Mouse (Mus musculus) CD4-positive, CD25-positive, alpha-beta regulatory T cell, adult 4 months (primary cell): ENCODE data around the gene Clpsl2. TPM values are rescaled to one million over a fixed set of nuclear protein-coding genes. Genes with fewer than 3 reads are reported as not detected.

Source experiments
- ATAC-seq: one replicate; pipeline ENCODE4 v1.8.0; 2017
- polyA plus RNA-seq, 2 experiments: library from polyadenylated mRNA; unstranded; fragments of 100-300 nt; shearing (Covaris generic); gene quantifications; one replicate each; pipeline ENCODE4 v1.2.1; 2017

Gene Clpsl2
- polyA plus RNA-seq, 2 experiments from 2014 or later = not detected

GRCm38 (mm10) chr17:28560598-28560997 lies 11.4 kb downstream of the Clpsl2 start, which contains the start of gene Clps:
Gene Clps (minus strand): TSS chr17:28560766.
- no peak for ATAC-seq

DNA sequence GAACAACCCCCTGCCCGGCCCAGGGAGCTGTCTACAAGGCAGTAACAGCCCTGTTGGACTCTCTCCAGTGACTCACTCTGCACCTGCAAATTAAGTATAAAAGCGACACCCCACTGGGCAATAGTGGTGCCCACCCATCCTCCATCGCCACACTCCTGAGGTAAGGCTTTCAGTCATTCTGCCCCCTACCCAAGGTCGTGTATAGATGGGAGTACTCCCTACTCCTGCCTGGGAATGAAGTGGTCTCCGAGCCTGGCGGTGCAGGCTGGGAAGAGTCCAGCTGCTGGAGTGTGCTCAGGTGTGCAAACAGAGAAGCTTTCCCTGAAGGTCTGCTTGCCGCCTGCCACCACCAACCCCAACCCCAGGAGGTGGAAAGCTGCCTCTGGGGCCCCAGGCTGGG lies 12.4 kb downstream of the Clpsl2 start:
- ATAC-seq = no peak

DNA sequence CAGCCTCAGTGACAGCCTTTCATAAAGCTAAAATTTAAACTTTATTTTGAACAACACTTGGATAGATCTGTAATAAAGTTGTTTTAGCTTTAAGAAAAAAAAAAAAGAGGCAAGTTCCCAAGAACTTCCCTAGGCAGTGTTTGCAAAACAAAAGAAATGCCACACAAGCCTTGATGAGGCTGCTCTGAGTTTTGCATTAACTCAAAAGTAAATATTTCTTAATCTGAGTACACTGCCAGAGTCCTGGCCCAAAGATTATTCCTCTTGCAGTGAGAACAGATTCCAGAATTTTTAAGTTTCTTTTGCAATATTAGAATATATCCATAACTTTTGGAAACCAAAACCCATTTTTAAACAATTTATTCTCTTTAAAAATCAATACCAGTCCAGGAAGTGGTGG lies 16.0 kb downstream of the Clpsl2 start:
- no peak for ATAC-seq

DNA sequence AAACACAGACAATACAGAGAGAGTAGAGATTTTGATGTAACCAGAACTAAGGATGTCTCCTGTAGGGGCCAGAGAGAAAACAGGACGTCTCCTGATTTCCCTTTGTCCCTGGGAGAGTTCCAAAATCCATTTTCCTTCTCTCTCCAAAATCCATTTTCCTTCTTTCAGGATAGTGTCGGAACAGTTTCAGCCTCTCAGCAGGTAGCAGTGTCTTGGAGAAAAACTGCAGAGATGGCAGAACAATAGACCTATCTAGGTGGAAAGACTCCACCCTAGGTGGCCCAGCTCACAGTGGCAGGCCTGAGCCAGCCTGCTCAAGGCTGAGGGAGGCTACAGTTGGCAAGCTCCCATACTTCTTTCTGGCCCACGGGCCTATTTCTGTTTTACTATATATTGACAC lies 18.3 kb downstream of the Clpsl2 start:
- no peak for ATAC-seq

DNA sequence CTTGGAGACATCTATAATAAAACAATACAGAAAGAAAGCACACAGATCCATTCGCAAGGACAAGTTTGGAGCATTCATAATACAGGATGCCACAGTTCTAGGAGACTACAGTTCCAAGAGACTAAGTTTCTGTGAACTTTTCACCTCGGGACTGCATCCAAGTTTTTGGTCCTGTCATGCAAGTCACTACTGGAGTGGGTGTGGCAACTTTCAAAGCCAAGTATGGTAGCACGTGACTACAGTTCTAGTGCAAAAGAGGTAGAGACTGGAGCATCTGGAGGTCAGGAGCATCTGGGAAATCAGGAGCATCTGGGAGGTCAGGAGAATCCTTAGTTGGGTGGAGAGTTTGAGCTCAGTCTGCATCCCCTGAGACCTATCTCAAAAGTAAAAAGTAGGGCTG lies 22.7 kb downstream of the Clpsl2 start:
- no peak for ATAC-seq

- ATAC-seq = no peak
Observed at GRCm38 (mm10) chr17:28572521-28572920, 23.3 kb downstream of the Clpsl2 start.

DNA sequence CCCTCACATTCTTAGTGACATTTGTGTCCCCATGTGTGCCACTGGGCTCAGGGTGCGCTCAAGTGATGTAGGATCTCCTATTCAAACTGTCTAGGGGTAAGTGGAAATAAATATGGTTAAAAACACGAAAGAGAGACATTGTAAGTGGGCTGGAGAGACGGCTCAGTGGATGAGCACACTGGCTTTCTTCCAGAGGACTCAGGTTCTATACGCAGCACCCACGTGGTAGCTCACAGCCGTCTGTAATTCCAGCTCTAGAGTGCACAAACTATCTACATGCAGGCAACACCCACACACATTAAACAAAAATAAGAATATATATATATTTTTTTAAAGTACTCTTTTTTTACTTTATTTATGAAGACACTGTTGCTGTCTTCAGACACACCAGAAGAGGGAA lies 23.7 kb downstream of the Clpsl2 start:
- no peak for ATAC-seq

GRCm38 (mm10) chr17:28575244-28576125 lies 26.3 kb downstream of the Clpsl2 start, which contains the start of gene Lhfpl5:
Gene Lhfpl5 (plus strand): TSS chr17:28575641.
- ATAC-seq = peak; percentile 41

GRCm38 (mm10) chr17:28580396-28580795 lies 31.2 kb downstream of the Clpsl2 start:
- ATAC-seq = no peak

DNA sequence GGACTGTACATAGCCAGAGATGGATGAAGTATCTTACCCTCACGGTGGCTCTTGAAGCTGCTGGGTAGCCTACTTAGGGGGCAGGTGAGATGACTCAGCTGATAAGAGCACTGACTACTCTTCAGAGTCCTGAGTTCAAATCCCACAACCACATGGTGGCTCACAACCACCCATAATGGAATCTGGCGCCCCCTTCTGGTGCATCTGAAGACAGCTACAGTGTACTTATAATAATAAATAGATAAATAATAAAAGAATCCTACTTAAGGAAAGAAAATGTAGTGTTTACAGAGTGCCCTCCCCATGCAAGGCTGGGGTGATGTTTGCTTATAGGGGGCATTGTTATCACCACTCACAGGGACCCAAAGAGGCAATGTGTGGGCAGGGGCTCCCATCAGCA lies 31.8 kb downstream of the Clpsl2 start:
- no peak for ATAC-seq

- ATAC-seq = no peak
Observed at GRCm38 (mm10) chr17:28586509-28586908, 37.3 kb downstream of the Clpsl2 start.

- no peak for ATAC-seq
Observed at GRCm38 (mm10) chr17:28588591-28588990, 39.4 kb downstream of the Clpsl2 start.

- no peak for ATAC-seq
Observed at GRCm38 (mm10) chr17:28590596-28590995, 41.4 kb downstream of the Clpsl2 start.

- ATAC-seq = no peak
Observed at GRCm38 (mm10) chr17:28591476-28591875, 42.3 kb downstream of the Clpsl2 start.

GRCm38 (mm10) chr17:28592998-28593397 lies 43.8 kb downstream of the Clpsl2 start:
- ATAC-seq = no peak

DNA sequence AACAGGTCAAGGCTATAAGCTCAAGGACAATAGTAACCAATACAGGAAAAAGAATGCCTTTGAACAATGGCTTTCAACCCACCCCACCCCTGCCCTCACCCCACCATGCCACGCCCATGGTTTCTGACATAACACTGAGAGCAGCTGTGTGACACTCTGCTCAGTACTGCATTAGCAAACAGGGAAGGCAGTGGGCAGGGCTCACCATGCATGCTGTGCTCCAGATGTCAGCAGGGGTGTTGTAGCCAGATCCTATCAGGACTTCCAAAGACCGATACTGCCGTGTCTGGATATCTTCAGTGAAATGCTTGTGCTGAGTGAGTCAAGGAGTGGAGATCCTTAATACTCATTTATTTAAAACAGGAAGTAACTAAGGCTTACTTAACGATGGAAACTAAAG lies 44.8 kb downstream of the Clpsl2 start:
- ATAC-seq = no peak

GRCm38 (mm10) chr17:28600780-28601179 lies 51.6 kb downstream of the Clpsl2 start:
- ATAC-seq = no peak

- no peak for ATAC-seq
Observed at GRCm38 (mm10) chr17:28601557-28602250, 52.5 kb downstream of the Clpsl2 start.

Other genes with a start within 250 kb of the Clpsl2 start
- gene Fance, start 235.9 kb upstream of the Clpsl2 start, polyA plus RNA-seq = 1 to 10 TPM; 3.7 to 7.7 TPM
- 100 to 1,000 TPM; 798 to 811 TPM for gene Rpl10a, start 220.9 kb upstream of the Clpsl2 start, polyA plus RNA-seq
- gene Tead3, start 198.6 kb upstream of the Clpsl2 start, polyA plus RNA-seq = not detected
- gene Tulp1, start 184.2 kb upstream of the Clpsl2 start, polyA plus RNA-seq = under 1 TPM in 1 of 2 experiments, not detected in 1; 0.34 TPM
- gene Fkbp5, start 31.9 kb upstream of the Clpsl2 start, polyA plus RNA-seq = 10 to 100 TPM; 17.4 to 17.8 TPM
- not detected for gene Armc12, start 18.6 kb upstream of the Clpsl2 start, polyA plus RNA-seq
- gene Clps, start 11.4 kb downstream of the Clpsl2 start, polyA plus RNA-seq = not detected
- gene Lhfpl5, start 26.2 kb downstream of the Clpsl2 start, polyA plus RNA-seq = 1 to 10 TPM; 1.1 to 1.3 TPM
- 100 to 1,000 TPM; 204 to 234 TPM for gene Srpk1, start 73.3 kb downstream of the Clpsl2 start, polyA plus RNA-seq
- gene Slc26a8, start 140.8 kb downstream of the Clpsl2 start, polyA plus RNA-seq = under 1 TPM in 1 of 2 experiments, not detected in 1; 0.32 TPM
- gene Mapk14, start 141.9 kb downstream of the Clpsl2 start, polyA plus RNA-seq = 10 to 100 TPM; 17.8 to 20.7 TPM
- gene AC170998.1, start 176.7 kb downstream of the Clpsl2 start, polyA plus RNA-seq = 10 to 100 TPM; 10.1 TPM
- gene Mapk13, start 219.9 kb downstream of the Clpsl2 start, polyA plus RNA-seq = not detected